Mouse (Mus musculus): Measurements from ENCODE around the gene Haghl. TPM values are rescaled to one million over a fixed set of nuclear protein-coding genes. Genes with fewer than 3 reads are reported as not detected.
"Not testable (repeated sequence)": the region's sequence is repeated elsewhere in the genome, so short reads cannot be mapped to it uniquely, and the experiment has no call there.

Haghl gene
- polyA plus RNA-seq, 1 experiment from 2014 or later: 57.7 TPM

- H3K4me1 ChIP-seq (replicated peaks; ENCODE audit: control insufficient read depth, insufficient read depth, low read length); H3K27ac ChIP-seq (ENCODE audit: low read length); H3K27me3 ChIP-seq (ENCODE audit: control insufficient read depth, insufficient read depth, low read depth, low read length); H3K9ac ChIP-seq (ENCODE audit: low read length); ATAC-seq (ENCODE audit: low read depth); H3K9me3 ChIP-seq (ENCODE audit: control insufficient read depth, low read length); H3K4me3 ChIP-seq (ENCODE audit: low read length); H3K4me2 ChIP-seq (ENCODE audit: low read depth, low read length); H3K36me3 ChIP-seq (ENCODE audit: control insufficient read depth, insufficient read depth, low read length): not testable (repeated sequence)
- 68% methylated on average over 12 of the region's 12 CpGs for WGBS
These were observed 44.0 kb downstream of the Haghl start for GRCm38 (mm10) chr17:25741471-25741870.

GRCm38 (mm10) chr17:25738861-25739260 is 46.6 kb downstream of the Haghl start:
- ATAC-seq (ENCODE audit: low read depth): peak; percentile 75
- Histone ChIP-seq H3K9me3 (ENCODE audit: control insufficient read depth, low read length) (no peaks in the 10 kb centered on the region), H3K36me3 (ENCODE audit: control insufficient read depth, insufficient read depth, low read length) (no peaks in the 10 kb centered on the region), H3K4me3 (ENCODE audit: low read length) (no peak overlapping the region), H3K4me1 (replicated peaks; ENCODE audit: control insufficient read depth, insufficient read depth, low read length) (no peaks in the 10 kb centered on the region), H3K27me3 (ENCODE audit: control insufficient read depth, insufficient read depth, low read depth, low read length) (no peaks in the 10 kb centered on the region), H3K9ac (ENCODE audit: low read length) (no peak overlapping the region), H3K4me2 (ENCODE audit: low read depth, low read length) (no peak overlapping the region), H3K27ac (ENCODE audit: low read length) (peak overlapping the region; percentile 30; the same call in 1 of the 2 replicates)
- 48% methylated on average over 7 of the region's 7 CpGs for WGBS

- H3K27me3 ChIP-seq (ENCODE audit: control insufficient read depth, insufficient read depth, low read depth, low read length): no peaks in the 10 kb centered on the region
- 57% methylated on average over 3 of the region's 3 CpGs for WGBS
- no peaks in the 10 kb centered on the region; the same call in 1 of the 2 replicates for H3K36me3 ChIP-seq (ENCODE audit: control insufficient read depth, insufficient read depth, low read length)
- H3K9me3 ChIP-seq (ENCODE audit: control insufficient read depth, low read length): no peaks in the 10 kb centered on the region
- no peak within 1 kb of the TSS for H3K4me2 ChIP-seq (ENCODE audit: low read depth, low read length)
- 0 out of 2 replicates have a peak within 1 kb of the TSS, but pooled peaks have one; percentile 10 for H3K9ac ChIP-seq (ENCODE audit: low read length)
- no peaks in the 10 kb centered on the region for H3K4me1 ChIP-seq (replicated peaks; ENCODE audit: control insufficient read depth, insufficient read depth, low read length)
- peak within 1 kb of the TSS; percentile 32; the same call in 1 of the 2 replicates for H3K27ac ChIP-seq (ENCODE audit: low read length)
- H3K4me3 ChIP-seq (ENCODE audit: low read length): no peak within 1 kb of the TSS
- ATAC-seq (ENCODE audit: low read depth): peak; percentile 67
These were observed 49.7 kb downstream of the Haghl start, which contains the start of gene Mslnl for GRCm38 (mm10) chr17:25735745-25736144. Gene Mslnl, plus strand, starts transcription at chr17:25736042.

GRCm38 (mm10) chr17:25735246-25735645 is 50.2 kb downstream of the Haghl start:
- Histone ChIP-seq H3K4me2 (ENCODE audit: low read depth, low read length) (no peak overlapping the region), H3K4me1 (replicated peaks; ENCODE audit: control insufficient read depth, insufficient read depth, low read length) (no peaks in the 10 kb centered on the region), H3K9ac (ENCODE audit: low read length) (no peak overlapping the region), H3K27me3 (ENCODE audit: control insufficient read depth, insufficient read depth, low read depth, low read length) (no peaks in the 10 kb centered on the region), H3K9me3 (ENCODE audit: control insufficient read depth, low read length) (no peaks in the 10 kb centered on the region), H3K27ac (ENCODE audit: low read length) (peak overlapping the region; percentile 32; the same call in 1 of the 2 replicates), H3K4me3 (ENCODE audit: low read length) (no peak overlapping the region), H3K36me3 (ENCODE audit: control insufficient read depth, insufficient read depth, low read length) (peaks cover 5% of the 10 kb centered on the region; the same call in 1 of the 2 replicates)
- WGBS: 72% methylated on average over 5 of the region's 5 CpGs
- no peak for ATAC-seq (ENCODE audit: low read depth)

GRCm38 (mm10) chr17:25732082-25732481 is 53.4 kb downstream of the Haghl start:
- H3K27me3 ChIP-seq (ENCODE audit: control insufficient read depth, insufficient read depth, low read depth, low read length): no peaks in the 10 kb centered on the region
- no peak overlapping the region for H3K4me3 ChIP-seq (ENCODE audit: low read length)
- WGBS: 12% methylated on average over 2 of the region's 2 CpGs
- H3K9ac ChIP-seq (ENCODE audit: low read length): 0 out of 2 replicates have a peak overlapping the region, but pooled peaks have one; percentile 4
- H3K4me1 ChIP-seq (replicated peaks; ENCODE audit: control insufficient read depth, insufficient read depth, low read length): peaks cover 8% of the 10 kb centered on the region
- H3K36me3 ChIP-seq (ENCODE audit: control insufficient read depth, insufficient read depth, low read length): peaks cover 10% of the 10 kb centered on the region; the same call in 1 of the 2 replicates
- no peak for ATAC-seq (ENCODE audit: low read depth)
- no peak overlapping the region for H3K27ac ChIP-seq (ENCODE audit: low read length)
- H3K9me3 ChIP-seq (ENCODE audit: control insufficient read depth, low read length): no peaks in the 10 kb centered on the region
- H3K4me2 ChIP-seq (ENCODE audit: low read depth, low read length): no peak overlapping the region

Small RNA genes within 50 kb of the gene (microRNA-seq; reads per million reads assigned to microRNA genes)
- not detected for gene Gm25083
- not detected for gene Mir3082
- gene Mir6966: not detected

Other genes with a start within 250 kb of the Haghl start
- gene Sox8, start 215.0 kb downstream of the Haghl start, polyA plus RNA-seq (2015; fragmentation: Nextera tagmentation; extraction: Ambion mirVana): 0.50 and 0.52 TPM in 2 replicates
- 26.9 TPM in 2 replicates for gene Lmf1, start 206.6 kb downstream of the Haghl start, polyA plus RNA-seq (2015; fragmentation: Nextera tagmentation; extraction: Ambion mirVana)
- 2.5 and 2.8 TPM in 2 replicates for gene Gng13, start 68.5 kb downstream of the Haghl start, polyA plus RNA-seq (2015; fragmentation: Nextera tagmentation; extraction: Ambion mirVana)
- 32.2 and 37.0 TPM in 2 replicates for gene Chtf18, start 58.3 kb downstream of the Haghl start, polyA plus RNA-seq (2015; fragmentation: Nextera tagmentation; extraction: Ambion mirVana)
- 25.0 and 26.6 TPM in 2 replicates for gene Rpusd1, start 58.0 kb downstream of the Haghl start, polyA plus RNA-seq (2015; fragmentation: Nextera tagmentation; extraction: Ambion mirVana)
- gene Mslnl, start 49.6 kb downstream of the Haghl start, polyA plus RNA-seq (2015; fragmentation: Nextera tagmentation; extraction: Ambion mirVana): 1.4 TPM in 2 replicates
- gene Msln, start 31.3 kb downstream of the Haghl start, polyA plus RNA-seq (2015; fragmentation: Nextera tagmentation; extraction: Ambion mirVana): 42.8 and 68.0 TPM in 2 replicates
- 27.8 and 30.9 TPM in 2 replicates for gene Narfl, start 11.9 kb downstream of the Haghl start, polyA plus RNA-seq (2015; fragmentation: Nextera tagmentation; extraction: Ambion mirVana)
- gene Ccdc78, start 907 bp upstream of the Haghl start, polyA plus RNA-seq (2015; fragmentation: Nextera tagmentation; extraction: Ambion mirVana): 2.1 and 4.5 TPM in 2 replicates
- gene Fam173a, start 7.2 kb upstream of the Haghl start, polyA plus RNA-seq (2015; fragmentation: Nextera tagmentation; extraction: Ambion mirVana): 115 and 125 TPM in 2 replicates
- not detected in 2 replicates for gene AC134908.4, start 10.0 kb upstream of the Haghl start, polyA plus RNA-seq (2015; fragmentation: Nextera tagmentation; extraction: Ambion mirVana)
- 43.3 and 44.2 TPM in 2 replicates for gene Metrn, start 11.5 kb upstream of the Haghl start, polyA plus RNA-seq (2015; fragmentation: Nextera tagmentation; extraction: Ambion mirVana)
- gene Fbxl16, start 23.4 kb upstream of the Haghl start, polyA plus RNA-seq (2015; fragmentation: Nextera tagmentation; extraction: Ambion mirVana): 1.1 and 1.2 TPM in 2 replicates
- gene Wdr24, start 38.0 kb upstream of the Haghl start, polyA plus RNA-seq (2015; fragmentation: Nextera tagmentation; extraction: Ambion mirVana): 28.5 and 28.9 TPM in 2 replicates
- 55.4 and 57.2 TPM in 2 replicates for gene Jmjd8, start 43.2 kb upstream of the Haghl start, polyA plus RNA-seq (2015; fragmentation: Nextera tagmentation; extraction: Ambion mirVana)
- gene Stub1, start 47.7 kb upstream of the Haghl start, polyA plus RNA-seq (2015; fragmentation: Nextera tagmentation; extraction: Ambion mirVana): 314 and 316 TPM in 2 replicates
- gene Rhbdl1, start 51.6 kb upstream of the Haghl start, polyA plus RNA-seq (2015; fragmentation: Nextera tagmentation; extraction: Ambion mirVana): 0.68 and 1.5 TPM in 2 replicates
- 1.9 and 2.3 TPM in 2 replicates for gene Gm20683, start 56.1 kb upstream of the Haghl start, polyA plus RNA-seq (2015; fragmentation: Nextera tagmentation; extraction: Ambion mirVana)
- 18.3 and 18.6 TPM in 2 replicates for gene Rhot2, start 59.2 kb upstream of the Haghl start, polyA plus RNA-seq (2015; fragmentation: Nextera tagmentation; extraction: Ambion mirVana)
- 32.6 and 33.4 TPM in 2 replicates for gene Wdr90, start 75.8 kb upstream of the Haghl start, polyA plus RNA-seq (2015; fragmentation: Nextera tagmentation; extraction: Ambion mirVana)
- 20.6 and 21.6 TPM in 2 replicates for gene Mcrip2, start 83.1 kb upstream of the Haghl start, polyA plus RNA-seq (2015; fragmentation: Nextera tagmentation; extraction: Ambion mirVana)
- 54.2 and 58.4 TPM in 2 replicates for gene Mettl26, start 89.4 kb upstream of the Haghl start, polyA plus RNA-seq (2015; fragmentation: Nextera tagmentation; extraction: Ambion mirVana)
- gene Wfikkn1, start 95.2 kb upstream of the Haghl start, polyA plus RNA-seq (2015; fragmentation: Nextera tagmentation; extraction: Ambion mirVana): 0.43 and 0.50 TPM in 2 replicates
- 23.4 and 26.5 TPM in 2 replicates for gene Rab40c, start 134.1 kb upstream of the Haghl start, polyA plus RNA-seq (2015; fragmentation: Nextera tagmentation; extraction: Ambion mirVana)
- gene Pigq, start 159.3 kb upstream of the Haghl start, polyA plus RNA-seq (2015; fragmentation: Nextera tagmentation; extraction: Ambion mirVana): 62.0 and 64.2 TPM in 2 replicates
- gene Nhlrc4, start 159.3 kb upstream of the Haghl start, polyA plus RNA-seq (2015; fragmentation: Nextera tagmentation; extraction: Ambion mirVana): 0.41 and 1.1 TPM in 2 replicates
- 0.08 and 0.16 TPM in 2 replicates for gene A930017K11Rik, start 166.9 kb upstream of the Haghl start, polyA plus RNA-seq (2015; fragmentation: Nextera tagmentation; extraction: Ambion mirVana)
- gene Capn15, start 200.1 kb upstream of the Haghl start, polyA plus RNA-seq (2015; fragmentation: Nextera tagmentation; extraction: Ambion mirVana): 21.1 TPM in 2 replicates